Mouse (Mus musculus): ENCODE data around the gene Ccl6. TPM values are rescaled to one million over a fixed set of nuclear protein-coding genes. Genes with fewer than 3 reads are reported as not detected.
"Not testable (repeated sequence)": the region's sequence is repeated elsewhere in the genome, so short reads cannot be mapped to it uniquely, and the experiment has no call there.

Ccl6 gene
- total RNA-seq, 2 experiments from 2014 or later, result 6.6 to 12.9 TPM

DNA sequence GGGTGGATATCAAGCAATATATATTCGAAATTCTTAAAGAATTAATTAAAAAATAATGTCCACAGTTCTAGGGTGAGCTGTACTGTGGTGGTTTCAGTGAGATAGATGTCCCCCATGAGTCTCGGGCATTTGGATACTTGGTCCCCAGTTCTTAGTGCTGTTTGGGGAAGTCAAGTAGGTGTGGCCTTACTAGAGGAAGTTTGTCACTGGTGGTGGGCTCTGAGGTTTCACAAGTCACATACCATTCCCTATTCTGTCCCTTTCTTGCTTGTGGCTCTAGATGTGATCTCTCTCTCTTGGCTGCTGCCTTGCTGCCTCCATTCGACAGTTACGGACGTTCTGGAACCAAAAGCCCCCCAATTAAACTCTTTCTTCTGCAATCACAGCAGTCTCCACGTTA, 32.5 kb downstream of the Ccl6 start:
- DNase-seq, result no peak

DNA sequence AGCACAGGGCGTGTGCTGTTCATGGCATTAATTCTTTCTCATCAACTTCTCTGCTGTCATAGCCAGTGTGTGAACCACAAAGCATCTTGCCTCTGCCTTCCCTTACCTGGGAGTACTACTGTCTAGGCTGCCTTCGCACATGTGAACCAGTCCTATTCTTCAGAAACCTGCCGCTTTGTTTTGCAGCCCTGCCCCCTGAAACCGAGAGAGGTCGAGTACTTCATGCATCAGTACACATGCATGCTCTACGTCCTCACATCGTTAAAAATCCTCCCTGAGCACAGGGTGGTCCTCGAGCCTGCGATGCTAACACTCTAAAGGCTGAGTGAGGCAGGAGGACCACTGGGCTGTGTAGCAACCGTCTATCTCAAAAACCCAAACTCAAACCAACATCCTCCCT, 35.8 kb downstream of the Ccl6 start:
- DNase-seq, result no peak

DNA sequence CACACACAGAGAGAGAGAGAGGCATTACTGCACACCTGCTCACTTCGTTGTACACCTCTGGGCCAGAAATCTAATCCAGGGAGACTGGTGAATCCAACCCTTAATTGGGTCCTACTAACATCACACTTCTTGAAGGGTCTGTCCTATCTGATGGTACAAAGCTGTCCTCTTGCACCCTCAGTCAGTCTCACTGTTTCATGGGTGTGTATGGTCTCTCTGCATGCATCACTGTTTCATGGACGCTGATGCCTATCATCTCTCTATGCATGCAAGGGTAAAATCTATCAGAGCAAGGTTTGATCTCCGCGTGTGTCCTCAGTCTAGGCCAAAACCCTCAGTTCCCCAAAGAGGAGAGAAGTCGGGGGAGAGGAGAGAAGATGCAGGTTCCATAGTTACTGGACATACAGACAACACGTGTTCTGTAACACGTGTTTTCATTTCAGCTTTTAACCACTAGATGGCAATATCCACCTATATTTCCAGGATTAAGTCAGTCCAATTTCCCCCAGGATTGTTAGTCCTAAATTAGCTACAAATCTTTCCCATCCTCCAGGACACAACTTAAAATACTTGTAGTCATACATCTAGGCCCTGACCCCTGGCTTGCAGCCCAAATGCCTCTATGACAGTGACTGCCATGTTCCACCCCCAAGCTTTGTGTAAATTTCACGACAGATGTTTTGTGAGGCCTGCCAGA, 36.7 kb downstream of the Ccl6 start:
- DNase-seq, result peak; percentile 32

DNA sequence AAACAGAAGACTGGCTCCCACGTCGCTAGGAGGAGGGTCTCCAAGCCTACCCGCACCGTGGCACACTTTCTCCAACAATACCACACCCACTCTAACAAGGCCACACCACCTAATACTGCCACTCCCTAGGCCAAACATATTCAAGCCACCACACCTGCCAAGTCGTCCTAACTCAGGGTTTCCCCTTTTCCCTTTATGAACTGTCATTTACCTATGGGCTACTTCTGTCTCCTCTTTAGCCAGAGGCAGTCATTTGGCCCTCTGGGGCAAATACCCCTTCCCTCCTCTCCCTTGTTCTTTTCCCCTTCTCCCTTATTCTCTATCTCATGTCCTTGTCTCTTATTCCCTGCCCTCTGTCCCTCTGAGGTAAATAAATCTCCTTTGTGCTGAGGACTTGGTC, 41.2 kb downstream of the Ccl6 start:
- DNase-seq, result no peak

DNA sequence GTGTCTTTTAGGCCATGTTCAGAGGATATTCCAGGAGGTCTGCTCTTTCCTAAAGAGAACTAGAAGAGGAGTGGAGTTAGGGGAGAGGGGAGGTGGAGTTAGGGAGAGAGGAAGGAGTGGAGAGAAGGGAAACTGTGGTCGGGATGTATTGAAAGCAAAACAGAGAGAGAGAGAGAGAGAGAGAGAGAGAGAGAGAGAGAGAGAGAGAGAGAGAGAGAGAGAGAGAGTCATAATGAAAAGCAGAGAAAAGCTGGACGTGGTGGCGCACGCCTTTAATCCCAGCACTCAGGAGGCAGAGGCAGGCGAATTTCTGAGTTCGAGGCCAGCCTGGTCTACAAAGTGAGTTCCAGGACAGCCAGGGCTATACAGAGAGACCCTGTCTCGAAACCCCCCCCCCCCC, 41.9 kb downstream of the Ccl6 start:
- not testable (repeated sequence) for DNase-seq

DNA sequence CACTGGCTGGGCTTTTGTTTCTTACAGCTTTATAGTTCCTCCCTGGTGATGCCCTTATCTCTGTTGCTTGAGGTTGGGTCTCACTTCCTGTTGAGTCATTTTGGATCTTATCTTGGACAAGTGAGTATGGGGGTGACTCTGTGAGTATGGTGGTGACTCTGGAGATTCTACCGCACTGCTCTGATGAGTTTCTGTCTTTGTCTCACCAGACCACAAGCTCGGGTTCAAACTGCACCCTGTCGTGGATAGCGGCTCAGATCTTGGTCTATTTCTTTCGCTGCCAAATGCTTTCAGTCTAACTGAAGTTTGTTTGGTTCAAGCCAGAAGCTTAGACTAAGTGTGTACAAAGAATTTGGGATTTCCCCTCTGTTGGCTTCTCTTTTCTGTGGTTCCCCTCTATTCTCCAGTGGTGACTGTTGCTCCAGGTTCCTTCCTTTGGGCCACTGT, 42.7 kb downstream of the Ccl6 start:
- no peak for DNase-seq

DNA sequence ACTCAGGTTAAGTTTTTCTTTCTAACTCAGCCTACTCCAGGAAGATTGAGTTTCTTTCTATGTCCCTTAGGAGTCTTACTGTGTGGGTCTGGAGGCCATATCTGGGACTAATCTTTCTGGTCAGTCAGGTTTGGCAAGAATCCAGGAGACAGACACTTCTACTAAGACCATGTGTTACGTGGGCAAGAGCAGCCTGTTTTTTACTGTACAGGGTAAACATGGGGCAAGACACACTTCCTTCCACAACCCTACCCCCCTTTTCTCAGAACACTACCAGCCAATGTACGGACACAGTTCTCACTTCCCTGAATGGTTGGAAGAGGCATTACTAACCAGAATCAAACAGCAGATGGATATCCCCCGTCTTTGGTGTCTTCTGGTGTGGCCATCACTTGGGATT, 48.7 kb downstream of the Ccl6 start:
- DNase-seq, result no peak

DNA sequence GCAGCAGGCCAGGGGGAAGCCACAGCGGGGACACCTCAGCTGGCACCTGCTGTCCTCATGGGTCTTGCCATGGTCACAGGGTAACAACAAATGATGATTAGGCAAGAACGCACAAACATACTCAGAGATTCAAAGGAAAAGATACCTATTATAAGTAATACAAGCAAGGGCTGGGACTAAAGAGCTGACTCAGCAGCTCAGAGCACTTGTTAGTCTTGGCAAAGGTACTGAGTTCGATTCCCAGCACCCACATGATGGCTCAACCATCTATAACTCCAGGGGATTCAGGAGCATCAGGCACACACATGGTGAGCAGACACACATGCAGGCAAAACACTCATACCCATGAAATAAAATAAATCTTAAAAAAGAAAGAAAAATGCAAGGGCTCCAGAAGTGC, 51.5 kb downstream of the Ccl6 start:
- no peak for DNase-seq

DNA sequence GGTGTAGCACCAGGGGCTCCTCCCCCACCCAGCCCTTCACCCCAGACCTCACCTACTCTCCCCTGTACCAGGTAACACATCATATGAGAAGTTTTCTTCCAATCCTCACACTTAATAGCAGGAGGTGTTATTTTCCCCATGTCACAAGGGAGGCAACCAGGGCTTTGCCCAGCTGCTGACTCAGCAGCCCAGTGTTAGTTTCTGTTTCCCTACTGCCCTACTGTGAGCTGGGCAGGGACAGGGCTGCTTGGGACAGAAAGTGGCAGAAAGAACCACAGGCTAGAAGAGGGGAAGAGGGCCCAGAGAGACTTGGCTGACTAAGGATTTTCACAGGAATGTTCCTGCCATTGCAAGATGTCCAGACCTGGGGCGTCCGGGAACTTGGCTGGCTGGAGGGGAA, 52.0 kb downstream of the Ccl6 start:
- no peak for DNase-seq

DNA sequence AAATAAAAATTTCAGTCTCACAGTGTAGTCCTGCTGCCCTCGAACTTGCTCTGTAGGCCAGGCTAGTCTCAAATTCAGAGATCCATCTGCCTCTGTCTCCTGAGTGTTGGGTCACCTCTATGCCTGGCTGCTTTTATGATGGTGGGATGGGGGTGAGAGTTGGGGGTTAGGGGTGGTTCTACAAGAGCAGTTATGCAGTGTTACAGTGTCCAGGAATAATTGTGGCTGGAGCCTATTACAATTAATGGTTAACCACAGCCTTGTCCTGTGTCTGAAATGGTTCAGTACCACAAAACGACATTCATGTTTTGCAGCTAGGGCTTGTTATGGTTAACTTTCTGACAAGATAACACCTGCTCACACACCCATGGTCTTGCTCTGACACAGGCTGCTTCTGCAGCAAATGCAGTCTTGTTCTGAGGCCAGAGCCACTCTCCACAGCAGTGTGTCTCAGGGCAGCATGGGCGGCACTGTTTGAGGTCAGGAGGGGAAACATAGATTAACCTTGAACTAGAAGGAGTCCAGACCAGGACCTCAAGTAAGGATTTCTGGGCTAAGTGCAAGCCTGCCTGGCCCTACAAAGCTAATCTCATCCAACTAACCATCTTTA, 54.1 kb downstream of the Ccl6 start:
- DNase-seq, result no peak

Other genes starting within 250 kb of the Ccl6 start
- 1 to 10 TPM; 8.5 to 9.1 TPM for gene Rasl10b, start 183.9 kb downstream of the Ccl6 start, total RNA-seq (2021)
- not detected for gene Gas2l2, start 163.6 kb downstream of the Ccl6 start, total RNA-seq (2021)
- 1 to 10 TPM in 1 of 2 experiments, under 1 TPM in 1; 0.30 to 1.4 TPM for gene 1700020L24Rik, start 155.4 kb downstream of the Ccl6 start, total RNA-seq (2021)
- gene Mmp28, start 130.0 kb downstream of the Ccl6 start, total RNA-seq (2021), result 10 to 100 TPM in 1 of 2 experiments, 1 to 10 TPM in 1; 9.8 to 15.1 TPM
- gene Taf15, start 120.0 kb downstream of the Ccl6 start, total RNA-seq (2021), result 10 to 100 TPM; 54.9 to 58.4 TPM
- not detected for gene Heatr9, start 70.9 kb downstream of the Ccl6 start, total RNA-seq (2021)
- gene Ccl5, start 62.6 kb downstream of the Ccl6 start, total RNA-seq (2021), result 1 to 10 TPM; 7.9 to 8.8 TPM
- gene Ccl9, start 14.5 kb downstream of the Ccl6 start, total RNA-seq (2021), result 10 to 100 TPM in 1 of 2 experiments, 1 to 10 TPM in 1; 8.6 to 12.2 TPM
- not detected for gene Rpl9-ps1, start 52.5 kb upstream of the Ccl6 start, total RNA-seq (2021)
- gene Ccl3, start 56.3 kb upstream of the Ccl6 start, total RNA-seq (2021), result under 1 TPM in 1 of 2 experiments, not detected in 1; 0.36 TPM
- not detected for gene Ccl4, start 69.5 kb upstream of the Ccl6 start, total RNA-seq (2021)
- 1 to 10 TPM; 1.5 to 2.4 TPM for gene Wfdc17, start 110.9 kb upstream of the Ccl6 start, total RNA-seq (2021)
- gene Wfdc18, start 115.9 kb upstream of the Ccl6 start, total RNA-seq (2021), result not detected
- gene Wfdc21, start 153.9 kb upstream of the Ccl6 start, total RNA-seq (2021), result 1 to 10 TPM; 1.1 to 3.2 TPM
- gene Heatr6, start 160.6 kb upstream of the Ccl6 start, total RNA-seq (2021), result 10 to 100 TPM; 10.1 to 14.4 TPM